Mouse (Mus musculus): ENCODE results near the gene Oaz1. TPM values are rescaled to one million over a fixed set of nuclear protein-coding genes. Genes with fewer than 3 reads are reported as not detected.

Oaz1 gene
- polyA plus RNA-seq, 1 experiment from 2014 or later, result 1,529 TPM

MicroRNA genes within 50 kb of the gene (microRNA counts, 519-probe panel; counts per million panel counts)
- microRNA mmu-miR-1982, result 114 counts per million

Small RNA genes lying within 50 kb of the gene (microRNA-seq; reads per million reads assigned to microRNA genes)
- gene Mir1982, result 1.5 reads per million

Other genes starting within 250 kb of the Oaz1 start
- 13.4 and 14.1 TPM in 2 replicates for gene Klf16, start 249.3 kb upstream of the Oaz1 start, polyA plus RNA-seq (2015; fragmentation: Nextera tagmentation; extraction: Ambion mirVana)
- 45.1 and 51.7 TPM in 2 replicates for gene Abhd17a, start 236.3 kb upstream of the Oaz1 start, polyA plus RNA-seq (2015; fragmentation: Nextera tagmentation; extraction: Ambion mirVana)
- 52.0 and 54.6 TPM in 2 replicates for gene Scamp4, start 223.8 kb upstream of the Oaz1 start, polyA plus RNA-seq (2015; fragmentation: Nextera tagmentation; extraction: Ambion mirVana)
- gene Adat3, start 223.8 kb upstream of the Oaz1 start, polyA plus RNA-seq (2015; fragmentation: Nextera tagmentation; extraction: Ambion mirVana), result 5.7 and 6.3 TPM in 2 replicates
- gene Gm49322, start 220.6 kb upstream of the Oaz1 start, polyA plus RNA-seq (2015; fragmentation: Nextera tagmentation; extraction: Ambion mirVana), result 1.4 and 1.5 TPM in 2 replicates
- gene Csnk1g2, start 203.8 kb upstream of the Oaz1 start, polyA plus RNA-seq (2015; fragmentation: Nextera tagmentation; extraction: Ambion mirVana), result 46.0 and 51.1 TPM in 2 replicates
- gene Btbd2, start 169.6 kb upstream of the Oaz1 start, polyA plus RNA-seq (2015; fragmentation: Nextera tagmentation; extraction: Ambion mirVana), result 11.5 and 12.7 TPM in 2 replicates
- 71.4 and 73.8 TPM in 2 replicates for gene Mknk2, start 148.5 kb upstream of the Oaz1 start, polyA plus RNA-seq (2015; fragmentation: Nextera tagmentation; extraction: Ambion mirVana)
- 31.6 and 38.5 TPM in 2 replicates for gene Mob3a, start 124.7 kb upstream of the Oaz1 start, polyA plus RNA-seq (2015; fragmentation: Nextera tagmentation; extraction: Ambion mirVana)
- 6.1 and 7.5 TPM in 2 replicates for gene Izumo4, start 124.5 kb upstream of the Oaz1 start, polyA plus RNA-seq (2015; fragmentation: Nextera tagmentation; extraction: Ambion mirVana)
- gene Ap3d1, start 84.4 kb upstream of the Oaz1 start, polyA plus RNA-seq (2015; fragmentation: Nextera tagmentation; extraction: Ambion mirVana), result 24.9 and 25.6 TPM in 2 replicates
- 7.4 and 7.8 TPM in 2 replicates for gene Dot1l, start 71.5 kb upstream of the Oaz1 start, polyA plus RNA-seq (2015; fragmentation: Nextera tagmentation; extraction: Ambion mirVana)
- 35.7 and 48.5 TPM in 2 replicates for gene Sf3a2, start 28.5 kb upstream of the Oaz1 start, polyA plus RNA-seq (2015; fragmentation: Nextera tagmentation; extraction: Ambion mirVana)
- gene Plekhj1, start 28.0 kb upstream of the Oaz1 start, polyA plus RNA-seq (2015; fragmentation: Nextera tagmentation; extraction: Ambion mirVana), result 97.5 and 105 TPM in 2 replicates
- gene Amh, start 21.4 kb upstream of the Oaz1 start, polyA plus RNA-seq (2015; fragmentation: Nextera tagmentation; extraction: Ambion mirVana), result not detected in 2 replicates
- gene Jsrp1, start 13.2 kb upstream of the Oaz1 start, polyA plus RNA-seq (2015; fragmentation: Nextera tagmentation; extraction: Ambion mirVana), result 0.20 and 0.38 TPM in 2 replicates
- not detected in 2 replicates for gene Lingo3, start 17.4 kb downstream of the Oaz1 start, polyA plus RNA-seq (2015; fragmentation: Nextera tagmentation; extraction: Ambion mirVana)
- 192 and 208 TPM in 2 replicates for gene Lsm7, start 28.6 kb downstream of the Oaz1 start, polyA plus RNA-seq (2015; fragmentation: Nextera tagmentation; extraction: Ambion mirVana)
- 56.8 and 58.9 TPM in 2 replicates for gene Sppl2b, start 28.6 kb downstream of the Oaz1 start, polyA plus RNA-seq (2015; fragmentation: Nextera tagmentation; extraction: Ambion mirVana)
- gene Tmprss9, start 45.2 kb downstream of the Oaz1 start, polyA plus RNA-seq (2015; fragmentation: Nextera tagmentation; extraction: Ambion mirVana), result 0.05 TPM in 1 of 2 replicates, not detected in the other
- 249 and 266 TPM in 2 replicates for gene Timm13, start 74.3 kb downstream of the Oaz1 start, polyA plus RNA-seq (2015; fragmentation: Nextera tagmentation; extraction: Ambion mirVana)
- 14.0 and 15.4 TPM in 2 replicates for gene Lmnb2, start 91.6 kb downstream of the Oaz1 start, polyA plus RNA-seq (2015; fragmentation: Nextera tagmentation; extraction: Ambion mirVana)
- 1.6 and 1.8 TPM in 2 replicates for gene Gadd45b, start 103.4 kb downstream of the Oaz1 start, polyA plus RNA-seq (2015; fragmentation: Nextera tagmentation; extraction: Ambion mirVana)
- 0.44 and 0.46 TPM in 2 replicates for gene Gng7, start 188.3 kb downstream of the Oaz1 start, polyA plus RNA-seq (2015; fragmentation: Nextera tagmentation; extraction: Ambion mirVana)
- gene Diras1, start 199.0 kb downstream of the Oaz1 start, polyA plus RNA-seq (2015; fragmentation: Nextera tagmentation; extraction: Ambion mirVana), result 0.06 TPM in 1 of 2 replicates, not detected in the other
- gene Slc39a3, start 210.8 kb downstream of the Oaz1 start, polyA plus RNA-seq (2015; fragmentation: Nextera tagmentation; extraction: Ambion mirVana), result 5.7 and 5.8 TPM in 2 replicates
- gene Sgta, start 233.5 kb downstream of the Oaz1 start, polyA plus RNA-seq (2015; fragmentation: Nextera tagmentation; extraction: Ambion mirVana), result 69.1 and 71.6 TPM in 2 replicates
- 35.1 and 38.2 TPM in 2 replicates for gene Thop1, start 243.4 kb downstream of the Oaz1 start, polyA plus RNA-seq (2015; fragmentation: Nextera tagmentation; extraction: Ambion mirVana)

Data from liver, embryonic 13.5 days (tissue).